Mouse (Mus musculus) midbrain, postnatal 0 days (tissue): Measurements from ENCODE around the gene Gsto2. TPM values are rescaled to one million over a fixed set of nuclear protein-coding genes. Genes with fewer than 3 reads are reported as not detected.

Experiments used
- ATAC-seq: fragments of 200-750 bp; cut with Nextera tagmentation; 2 replicates; pipeline ENCODE4 v1.8.0; 2017; ENCODE audit warnings: moderate number of reproducible peaks, mild to moderate bottlenecking, moderate TSS enrichment, moderate library complexity; ENCODE audit not compliant: low FRiP score
- DNase-seq: peaks from one replicate; pipeline ENCODE4 v3.0.0-alpha.2; 2015; ENCODE audit warnings: low spot score
- H3K27ac ChIP-seq: fragments of 300-500 bp; sonication (generic); 2 replicates; pipeline ENCODE4 v1.5.1; 2014; ENCODE audit warnings: low read depth, mild to moderate bottlenecking, low read length, mixed read lengths
- H3K27me3 ChIP-seq: fragments of 300-500 bp; sonication (generic); 2 replicates; pipeline ENCODE4 v1.6.1; 2014; ENCODE audit warnings: low read length, control low read depth, mixed read lengths; ENCODE audit not compliant: insufficient read depth
- H3K36me3 ChIP-seq: fragments of 300-500 bp; sonication (generic); 2 replicates; pipeline ENCODE4 v1.6.1; 2014; ENCODE audit warnings: low read length, control low read depth, mixed read lengths; ENCODE audit not compliant: insufficient read depth
- H3K4me1 ChIP-seq: fragments of 300-500 bp; sonication (generic); 2 replicates; pipeline ENCODE4 v1.6.1; 2014; ENCODE audit warnings: mild to moderate bottlenecking, control low read depth, antibody characterized with exemption, low read length, mixed read lengths; ENCODE audit not compliant: insufficient read depth
- H3K4me2 ChIP-seq: fragments of 300-500 bp; sonication (generic); 2 replicates; pipeline ENCODE4 v1.6.1; 2014; ENCODE audit warnings: low read depth, mild to moderate bottlenecking, low read length, mixed read lengths; ENCODE audit not compliant: poor library complexity, severe bottlenecking
- H3K4me3 ChIP-seq: fragments of 300-500 bp; sonication (generic); 2 replicates; pipeline ENCODE4 v1.5.1; 2014; ENCODE audit warnings: low read depth, mild to moderate bottlenecking, low read length, moderate library complexity
- H3K9ac ChIP-seq: fragments of 300-500 bp; sonication (generic); replicated peaks from 2 replicates; pipeline ENCODE4 v1.6.1; 2014; ENCODE audit warnings: mild to moderate bottlenecking, low read length, moderate library complexity, mixed read lengths; ENCODE audit not compliant: poor library complexity, severe bottlenecking
- H3K9me3 ChIP-seq: fragments of 300-500 bp; sonication (generic); 2 replicates; pipeline ENCODE4 v1.6.1; 2016; ENCODE audit warnings: low read length, control low read depth
- CTCF ChIP-seq: IDR thresholded peaks from 2 replicates; pipeline ENCODE4 v1.5.1; 2016; ENCODE audit warnings: antibody characterized with exemption, mild to moderate bottlenecking
- WGBS: fragments of 180-500 bp; shearing (Covaris S2); extraction: QIAGEN DNeasy Blood & Tissue Kit; methylation state at CpG from one replicate; pipeline ENCODE4 v1.1.7; 2014; 5-methylcytosine and 5-hydroxymethylcytosine counted together
- polyA plus RNA-seq: library from polyadenylated mRNA; unstranded; fragments of >200 nt; fragmentation: Nextera tagmentation; extraction: Ambion mirVana; gene quantifications from 2 replicates; pipeline ENCODE4 v1.2.1, GENCODE M21; 2015
- total RNA-seq: library from RNA; depleted of rRNA; stranded (reverse); fragments of >200 nt; gene quantifications from 2 replicates; pipeline ENCODE4 v1.2.3, GENCODE M21; 2014

Gsto2 gene
- total and polyA plus RNA-seq, 2 experiments from 2014 or later = 0.16 to 1.1 TPM

DNA sequence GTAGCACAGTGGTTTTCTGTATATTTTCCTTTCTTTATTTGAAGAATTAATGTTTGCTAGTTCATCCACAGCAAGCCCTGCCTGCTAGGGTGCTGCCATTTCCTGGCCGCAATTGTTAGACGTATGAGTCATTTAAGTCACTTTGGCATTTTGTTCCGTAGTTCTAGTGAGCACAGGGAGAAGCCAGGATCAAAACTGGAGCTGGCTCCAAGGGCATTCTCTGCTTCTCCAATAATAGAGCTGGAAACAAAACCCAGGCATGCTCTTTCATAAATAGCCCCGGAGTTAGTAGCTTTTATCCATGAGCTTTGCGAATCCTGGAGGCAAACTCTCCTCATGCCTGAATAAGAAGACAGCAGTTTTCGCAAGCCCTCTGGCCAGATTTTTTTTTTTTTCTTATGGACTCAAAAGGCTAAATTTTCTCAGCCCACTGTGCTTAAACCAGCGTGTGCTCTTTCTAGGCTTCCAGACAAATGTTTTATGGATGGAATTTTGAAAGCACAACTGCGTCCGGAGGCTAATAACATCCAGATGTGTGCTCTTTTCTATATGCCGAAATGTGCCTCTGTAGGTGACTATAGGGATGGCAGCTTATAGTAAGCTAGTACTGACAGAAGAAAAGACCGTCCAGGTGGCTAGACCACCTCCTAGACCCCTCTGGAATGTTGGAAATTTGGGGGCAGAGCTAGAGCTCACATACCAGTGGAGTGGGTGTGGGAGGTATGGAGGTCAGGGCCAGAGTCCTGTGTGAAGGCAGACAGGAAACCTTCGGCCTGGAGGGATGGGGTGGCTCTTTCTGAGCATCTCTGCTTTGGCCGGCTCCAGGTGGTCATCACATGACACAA, 11.2 kb upstream of the Gsto2 start:
- H3K4me1 ChIP-seq = no peaks in the 10 kb centered on the region
- peak; percentile 55 for TF ChIP-seq CTCF
- H3K9me3 ChIP-seq = no peaks in the 10 kb centered on the region
- peak overlapping the region; percentile 53 for H3K4me3 ChIP-seq
- peak overlapping the region; percentile 80 for H3K9ac ChIP-seq
- no peaks in the 10 kb centered on the region for H3K27me3 ChIP-seq
- peak overlapping the region; percentile 39 for H3K27ac ChIP-seq
- WGBS = 13% methylated on average over 13 of the region's 13 CpGs
- DNase-seq (peak; percentile 28), ATAC-seq (peak; percentile 83)
- H3K4me2 ChIP-seq = peak overlapping the region; percentile 68
- H3K36me3 ChIP-seq = no peaks in the 10 kb centered on the region

GRCm38 (mm10) chr19:47854796-47855783, 10.2 kb upstream of the Gsto2 start, which contains the start of gene Gsto1:
Gene Gsto1 (plus strand): TSS chr19:47854970.
- H3K36me3 ChIP-seq = no peaks in the 10 kb centered on the region
- H3K4me2 ChIP-seq = peak within 1 kb of the TSS; percentile 68
- no peaks in the 10 kb centered on the region for H3K9me3 ChIP-seq
- peak within 1 kb of the TSS; percentile 80 for H3K9ac ChIP-seq
- H3K4me3 ChIP-seq = peak within 1 kb of the TSS; percentile 53
- H3K27ac ChIP-seq = peak within 1 kb of the TSS; percentile 39
- no peaks in the 10 kb centered on the region for H3K27me3 ChIP-seq
- no peak for TF ChIP-seq CTCF
- under 1% methylated on average over 59 of the region's 60 CpGs for WGBS
- peak; percentile 89 for DNase-seq
- ATAC-seq = peak; percentile 93
- no peaks in the 10 kb centered on the region for H3K4me1 ChIP-seq

- no peak for ATAC-seq
- no peak for DNase-seq
- no peak overlapping the region for H3K4me3 ChIP-seq
- H3K9me3 ChIP-seq = no peaks in the 10 kb centered on the region
- H3K27ac ChIP-seq = no peak overlapping the region
- no peak for TF ChIP-seq CTCF
- H3K27me3 ChIP-seq = no peaks in the 10 kb centered on the region
- 74% methylated on average over 18 of the region's 18 CpGs for WGBS
- no peaks in the 10 kb centered on the region for H3K4me1 ChIP-seq
- H3K4me2 ChIP-seq = no peak overlapping the region
- no peak overlapping the region for H3K9ac ChIP-seq
- H3K36me3 ChIP-seq = no peaks in the 10 kb centered on the region
Observed at GRCm38 (mm10) chr19:47857957-47858942, 7.1 kb upstream of the Gsto2 start.

GRCm38 (mm10) chr19:47859180-47859579, 6.2 kb upstream of the Gsto2 start:
- Histone ChIP-seq H3K27ac (no peak overlapping the region), H3K4me1 (no peaks in the 10 kb centered on the region), H3K27me3 (no peaks in the 10 kb centered on the region), H3K4me2 (no peak overlapping the region), H3K36me3 (0 out of 2 replicates have a peak, but pooled peaks cover under 1% of the 10 kb centered on the region), H3K9ac (no peak overlapping the region), H3K9me3 (no peaks in the 10 kb centered on the region), H3K4me3 (no peak overlapping the region)
- no peak for DNase-seq
- no peak for TF ChIP-seq CTCF
- ATAC-seq = no peak
- 94% methylated on average over 8 of the region's 8 CpGs for WGBS

DNA sequence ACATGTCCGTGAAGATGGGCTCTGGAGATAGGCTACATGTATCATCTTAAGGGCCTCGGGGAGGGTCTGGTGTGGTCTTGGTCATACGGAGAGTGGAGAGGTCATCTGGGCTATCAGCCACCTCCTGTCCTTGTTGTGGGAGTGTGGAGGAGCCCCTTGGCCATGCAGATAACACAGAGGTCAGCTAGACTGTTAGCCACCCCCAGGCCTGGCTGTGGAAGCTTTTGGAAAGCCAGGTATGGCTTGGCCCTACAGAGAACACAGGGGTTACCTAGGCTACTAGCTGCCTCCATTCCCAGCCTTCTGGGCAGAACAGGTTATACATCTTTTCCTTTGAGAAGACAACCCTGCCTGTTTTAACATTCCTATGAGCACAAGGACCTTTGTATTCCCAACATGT, 2.8 kb upstream of the Gsto2 start:
- no peaks in the 10 kb centered on the region for H3K27me3 ChIP-seq
- DNase-seq = no peak
- peaks cover 5% of the 10 kb centered on the region; the same call in 1 of the 2 replicates for H3K4me1 ChIP-seq
- no peaks in the 10 kb centered on the region for H3K9me3 ChIP-seq
- no peak overlapping the region for H3K4me2 ChIP-seq
- WGBS = 99% methylated on average over 3 of the region's 3 CpGs
- no peak for ATAC-seq
- 0 out of 2 replicates have a peak, but pooled peaks cover 3% of the 10 kb centered on the region for H3K36me3 ChIP-seq
- no peak overlapping the region for H3K9ac ChIP-seq
- H3K27ac ChIP-seq = no peak overlapping the region
- no peak for TF ChIP-seq CTCF
- no peak overlapping the region for H3K4me3 ChIP-seq
